Mouse (Mus musculus) liver, embryonic 13.5 days (tissue): Measurements from ENCODE around the gene Helz. TPM values are rescaled to one million over a fixed set of nuclear protein-coding genes. Genes with fewer than 3 reads are reported as not detected.

Experiments
- ATAC-seq: fragments of 200-750 bp; cut with Nextera tagmentation; 2 replicates; pipeline ENCODE4 v1.8.0; 2017; ENCODE audit warnings: low read depth, mild to moderate bottlenecking, moderate number of reproducible peaks, moderate library complexity
- DNase-seq: peaks from one replicate; pipeline ENCODE4 v3.0.0; 2022
- H3K27ac ChIP-seq: fragments of 300-500 bp; sonication (generic); 2 replicates; pipeline ENCODE4 v1.5.1; 2015; ENCODE audit warnings: moderate library complexity, mild to moderate bottlenecking, inconsistent platforms
- H3K27me3 ChIP-seq: fragments of 300-500 bp; sonication (generic); 2 replicates; pipeline ENCODE4 v1.6.1; 2015; ENCODE audit warnings: mild to moderate bottlenecking, inconsistent platforms
- H3K36me3 ChIP-seq: fragments of 300-500 bp; sonication (generic); 2 replicates; pipeline ENCODE4 v1.6.1; 2015; ENCODE audit warnings: mild to moderate bottlenecking, inconsistent platforms
- H3K4me1 ChIP-seq: fragments of 300-500 bp; sonication (generic); replicated peaks from 2 replicates; pipeline ENCODE4 v1.6.1; 2015; ENCODE audit warnings: inconsistent platforms
- H3K4me2 ChIP-seq: fragments of 300-500 bp; sonication (generic); 2 replicates; pipeline ENCODE4 v1.6.1; 2015; ENCODE audit warnings: inconsistent platforms, mild to moderate bottlenecking, moderate library complexity
- H3K4me3 ChIP-seq: fragments of 300-500 bp; sonication (generic); replicated peaks from 2 replicates; pipeline ENCODE4 v1.5.1; 2015; ENCODE audit warnings: mild to moderate bottlenecking, inconsistent platforms
- H3K9ac ChIP-seq: fragments of 300-500 bp; sonication (generic); 2 replicates; pipeline ENCODE4 v1.6.1; 2015; ENCODE audit warnings: mild to moderate bottlenecking, inconsistent platforms
- H3K9me3 ChIP-seq: fragments of 300-500 bp; sonication (generic); replicated peaks from 2 replicates; pipeline ENCODE4 v1.6.1; 2016; ENCODE audit warnings: inconsistent platforms
- WGBS: fragments of 180-500 bp; shearing (Covaris S2); methylation state at CpG from one replicate; pipeline ENCODE4 v1.1.7; 2015; ENCODE audit not compliant: insufficient replicate concordance; 5-methylcytosine and 5-hydroxymethylcytosine counted together
- polyA plus RNA-seq: library from polyadenylated mRNA; unstranded; fragments of >200 nt; fragmentation: Nextera tagmentation; extraction: Ambion mirVana; gene quantifications from 2 replicates; pipeline ENCODE4 v1.2.1, GENCODE M21; 2015

The Helz gene
- polyA plus RNA-seq, 1 experiment from 2014 or later, result 5.4 TPM

- Histone ChIP-seq H3K27ac (no peak overlapping the region), H3K4me2 (no peak overlapping the region), H3K4me1 (no peaks in the 10 kb centered on the region), H3K27me3 (no peaks in the 10 kb centered on the region), H3K4me3 (no peak overlapping the region), H3K36me3 (peaks cover 44% of the 10 kb centered on the region), H3K9ac (no peak overlapping the region), H3K9me3 (no peaks in the 10 kb centered on the region)
- 59% methylated on average over 17 of the region's 17 CpGs for WGBS
- ATAC-seq, result no peak
- no peak for DNase-seq
Observed at GRCm38 (mm10) chr11:107676207-107676940, 128.6 kb downstream of the Helz start.

- no peak overlapping the region for H3K9ac ChIP-seq
- H3K4me1 ChIP-seq, result no peaks in the 10 kb centered on the region
- no peaks in the 10 kb centered on the region for H3K27me3 ChIP-seq
- 70% methylated on average over 9 of the region's 9 CpGs for WGBS
- ATAC-seq (no peak), DNase-seq (no peak)
- no peak overlapping the region for H3K4me2 ChIP-seq
- H3K36me3 ChIP-seq, result peaks cover 28% of the 10 kb centered on the region
- H3K9me3 ChIP-seq, result no peaks in the 10 kb centered on the region
- H3K4me3 ChIP-seq, result no peak overlapping the region
- no peak overlapping the region for H3K27ac ChIP-seq
Observed at GRCm38 (mm10) chr11:107682694-107683355, 135.1 kb downstream of the Helz start.

DNA sequence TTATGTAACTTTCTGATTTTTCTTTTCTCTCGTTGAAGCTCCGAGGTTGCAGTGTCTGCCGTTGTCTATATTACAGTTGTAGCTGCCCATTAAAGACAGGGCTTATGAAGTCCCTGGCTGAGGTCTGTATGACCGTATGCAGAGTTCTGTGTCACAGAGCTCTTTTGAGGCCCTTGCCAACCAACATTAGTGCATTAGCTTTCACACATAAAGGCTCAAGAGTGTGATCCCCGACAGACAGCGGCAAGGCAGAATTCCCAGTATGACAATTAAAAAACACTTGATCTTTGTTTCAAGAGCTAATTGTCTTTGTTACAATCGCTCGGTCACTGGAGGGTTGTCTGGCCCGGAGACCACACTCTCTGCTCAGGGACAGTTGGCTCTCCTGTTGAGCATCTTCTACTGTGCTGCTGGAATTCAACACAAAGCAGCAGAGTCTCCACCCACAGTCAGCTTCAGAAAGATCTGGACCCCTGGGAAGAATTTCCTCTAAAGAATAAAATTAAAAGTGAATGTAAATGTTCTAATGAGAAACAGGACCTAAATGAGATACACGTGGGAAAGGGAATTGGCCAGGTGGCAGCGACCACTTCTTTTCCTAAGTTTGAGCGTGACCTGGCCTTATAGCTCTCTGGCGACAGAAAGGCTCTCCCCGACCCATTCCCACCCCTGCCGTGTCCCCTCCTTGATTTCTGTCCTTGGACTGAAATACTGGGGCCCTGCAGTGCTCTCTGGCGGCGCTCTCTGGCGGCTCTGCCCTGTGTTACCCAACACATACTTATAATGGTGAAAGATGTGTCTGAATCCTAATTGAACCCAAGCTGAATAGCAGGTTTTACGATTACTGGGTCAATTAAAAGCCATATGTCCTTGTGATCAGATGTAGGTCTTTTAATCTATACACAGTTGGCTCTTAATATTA, 136.1 kb downstream of the Helz start:
- H3K9ac ChIP-seq, result no peak overlapping the region
- 0 out of 2 replicates have a peak, but pooled peaks cover 4% of the 10 kb centered on the region for H3K4me1 ChIP-seq
- no peak for ATAC-seq
- H3K9me3 ChIP-seq, result no peaks in the 10 kb centered on the region
- no peak for DNase-seq
- H3K27ac ChIP-seq, result no peak overlapping the region
- H3K4me2 ChIP-seq, result no peak overlapping the region
- WGBS, result 84% methylated on average over 19 of the region's 19 CpGs
- H3K27me3 ChIP-seq, result no peaks in the 10 kb centered on the region
- H3K36me3 ChIP-seq, result peaks cover 31% of the 10 kb centered on the region
- no peak overlapping the region for H3K4me3 ChIP-seq

DNA sequence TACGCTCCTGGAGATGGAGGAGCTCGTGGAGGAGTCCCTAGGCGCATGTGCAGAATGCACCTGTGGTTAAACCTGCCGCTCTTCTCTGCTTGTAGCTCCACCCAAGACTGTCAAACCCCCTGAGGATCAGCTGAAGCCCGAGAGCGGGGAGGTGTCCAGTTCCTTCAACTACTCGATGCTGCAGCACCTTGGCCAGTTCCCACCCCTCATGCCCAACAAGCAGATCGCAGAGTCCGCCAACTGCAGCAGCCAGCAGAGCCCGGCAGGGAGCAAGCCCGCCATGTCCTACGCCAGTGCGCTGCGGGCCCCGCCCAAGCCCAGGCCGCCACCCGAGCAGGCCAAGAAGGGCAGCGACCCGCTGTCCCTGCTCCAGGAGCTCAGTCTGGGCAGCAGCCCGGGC, 138.6 kb downstream of the Helz start:
- 0 out of 2 replicates have a peak, but pooled peaks cover 4% of the 10 kb centered on the region for H3K4me1 ChIP-seq
- WGBS, result 91% methylated on average over 20 of the region's 20 CpGs
- H3K27me3 ChIP-seq, result no peaks in the 10 kb centered on the region
- H3K27ac ChIP-seq, result no peak overlapping the region
- no peak for ATAC-seq
- H3K4me2 ChIP-seq, result no peak overlapping the region
- peaks cover 28% of the 10 kb centered on the region for H3K36me3 ChIP-seq
- H3K9ac ChIP-seq, result no peak overlapping the region
- DNase-seq, result no peak
- no peaks in the 10 kb centered on the region for H3K9me3 ChIP-seq
- no peak overlapping the region for H3K4me3 ChIP-seq

- no peak overlapping the region for H3K27ac ChIP-seq
- 0 out of 2 replicates have a peak, but pooled peaks cover 4% of the 10 kb centered on the region for H3K4me1 ChIP-seq
- ATAC-seq (no peak), DNase-seq (no peak)
- H3K9ac ChIP-seq, result no peak overlapping the region
- no peaks in the 10 kb centered on the region for H3K9me3 ChIP-seq
- no peak overlapping the region for H3K4me2 ChIP-seq
- 83% methylated on average over 10 of the region's 10 CpGs for WGBS
- H3K36me3 ChIP-seq, result peaks cover 26% of the 10 kb centered on the region
- no peaks in the 10 kb centered on the region for H3K27me3 ChIP-seq
- H3K4me3 ChIP-seq, result no peak overlapping the region
Observed at GRCm38 (mm10) chr11:107688480-107688879, 140.8 kb downstream of the Helz start.

DNA sequence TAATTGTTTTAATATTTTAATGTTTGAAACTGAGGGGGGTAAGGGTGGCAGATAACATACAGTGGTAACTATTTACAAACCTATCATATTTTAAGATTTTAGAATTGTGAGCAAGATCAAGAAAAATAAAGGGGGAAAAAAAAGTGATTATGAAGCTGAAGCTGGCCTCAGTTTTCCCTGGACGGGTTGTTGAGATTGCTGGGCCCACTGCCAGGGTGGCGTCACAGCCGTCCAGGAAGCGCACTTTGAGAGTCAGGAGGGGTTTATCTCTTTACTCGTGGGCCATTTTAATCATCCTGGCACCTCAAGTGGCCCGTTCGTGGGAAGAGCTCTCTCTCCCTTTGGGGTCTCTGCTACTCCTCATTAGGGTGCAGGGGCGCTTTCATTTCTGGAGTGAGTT, 143.8 kb downstream of the Helz start:
- H3K27me3 ChIP-seq, result 0 out of 2 replicates have a peak, but pooled peaks cover 4% of the 10 kb centered on the region
- 61% methylated on average over 8 of the region's 8 CpGs for WGBS
- no peak for ATAC-seq
- no peaks in the 10 kb centered on the region for H3K9me3 ChIP-seq
- H3K27ac ChIP-seq, result no peak overlapping the region
- 0 out of 2 replicates have a peak, but pooled peaks cover 4% of the 10 kb centered on the region for H3K4me1 ChIP-seq
- DNase-seq, result no peak
- H3K4me3 ChIP-seq, result no peak overlapping the region
- peaks cover 11% of the 10 kb centered on the region for H3K36me3 ChIP-seq
- H3K4me2 ChIP-seq, result no peak overlapping the region
- H3K9ac ChIP-seq, result no peak overlapping the region

- no peaks in the 10 kb centered on the region for H3K9me3 ChIP-seq
- 13% methylated on average over 6 of the region's 6 CpGs for WGBS
- ATAC-seq (peak; percentile 31; the same call in 1 of the 2 replicates), DNase-seq (no peak)
- H3K27me3 ChIP-seq, result peaks cover 4% of the 10 kb centered on the region; the same call in 1 of the 2 replicates
- H3K4me2 ChIP-seq, result no peak overlapping the region
- H3K4me1 ChIP-seq, result 0 out of 2 replicates have a peak, but pooled peaks cover 1% of the 10 kb centered on the region
- H3K4me3 ChIP-seq, result no peak overlapping the region
- peaks cover 2% of the 10 kb centered on the region for H3K36me3 ChIP-seq
- H3K27ac ChIP-seq, result no peak overlapping the region
- H3K9ac ChIP-seq, result no peak overlapping the region
Observed at GRCm38 (mm10) chr11:107693338-107693737, 145.6 kb downstream of the Helz start.

DNA sequence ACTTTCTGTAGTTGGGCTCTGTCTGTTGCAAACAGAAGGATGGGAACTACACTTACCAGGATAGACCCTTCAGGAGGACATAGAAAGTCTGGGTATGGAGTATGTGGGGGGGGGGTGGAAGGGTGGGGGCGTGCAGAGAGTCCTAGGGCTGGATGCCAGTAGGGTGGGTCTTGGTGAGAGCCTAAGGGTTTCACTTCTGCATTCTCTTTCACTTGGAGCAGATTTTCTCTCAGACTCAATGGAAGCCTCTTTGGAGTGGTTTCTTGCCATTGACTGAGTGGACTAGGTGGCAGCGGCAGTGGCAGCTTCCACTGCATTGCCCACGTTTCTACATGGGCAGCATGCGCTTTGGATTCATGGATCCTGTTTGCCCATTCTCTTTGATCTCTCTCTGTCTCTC, 152.2 kb downstream of the Helz start:
- peaks cover under 1% of the 10 kb centered on the region for H3K27me3 ChIP-seq
- 0 out of 2 replicates have a peak, but pooled peaks cover 3% of the 10 kb centered on the region for H3K4me1 ChIP-seq
- H3K9me3 ChIP-seq, result no peaks in the 10 kb centered on the region
- H3K4me3 ChIP-seq, result no peak overlapping the region
- H3K27ac ChIP-seq, result no peak overlapping the region
- no peaks in the 10 kb centered on the region for H3K36me3 ChIP-seq
- no peak overlapping the region for H3K9ac ChIP-seq
- DNase-seq (no peak), ATAC-seq (no peak)
- H3K4me2 ChIP-seq, result no peak overlapping the region
- 78% methylated on average over 4 of the region's 4 CpGs for WGBS

- Histone ChIP-seq H3K36me3 (no peaks in the 10 kb centered on the region), H3K4me2 (no peak overlapping the region), H3K4me1 (peaks cover 3% of the 10 kb centered on the region; the same call in 1 of the 2 replicates), H3K9me3 (no peaks in the 10 kb centered on the region), H3K4me3 (no peak overlapping the region), H3K9ac (no peak overlapping the region), H3K27ac (no peak overlapping the region), H3K27me3 (peaks cover 7% of the 10 kb centered on the region; the same call in 1 of the 2 replicates)
- peak; percentile 18; the same call in 1 of the 2 replicates for ATAC-seq
- 42% methylated on average over 27 of the region's 27 CpGs for WGBS
- DNase-seq, result no peak
Observed at GRCm38 (mm10) chr11:107703272-107704134, 155.8 kb downstream of the Helz start.

- Histone ChIP-seq H3K36me3 (no peaks in the 10 kb centered on the region), H3K27ac (no peak overlapping the region), H3K4me1 (peaks cover 3% of the 10 kb centered on the region; the same call in 1 of the 2 replicates), H3K27me3 (peaks cover 7% of the 10 kb centered on the region; the same call in 1 of the 2 replicates), H3K4me3 (no peak overlapping the region), H3K9ac (no peak overlapping the region), H3K9me3 (no peaks in the 10 kb centered on the region), H3K4me2 (no peak overlapping the region)
- DNase-seq, result no peak
- 75% methylated on average over 6 of the region's 6 CpGs for WGBS
- no peak for ATAC-seq
Observed at GRCm38 (mm10) chr11:107705060-107705459, 157.3 kb downstream of the Helz start.
